Mouse (Mus musculus): Measurements from ENCODE around the gene Ptk7. TPM values are rescaled to one million over a fixed set of nuclear protein-coding genes. Genes with fewer than 3 reads are reported as not detected.

The Ptk7 gene
- polyA plus RNA-seq, 1 experiment from 2014 or later: 7.9 TPM

- no peak overlapping the region for H3K9ac ChIP-seq (replicated peaks; ENCODE audit: low read depth, low read length)
- no peak overlapping the region for H3K27ac ChIP-seq (ENCODE audit: low read depth, low read length)
- 64% methylated on average over 10 of the region's 10 CpGs for WGBS
- H3K9me3 ChIP-seq (ENCODE audit: control insufficient read depth, low read length): no peaks in the 10 kb centered on the region
- H3K4me1 ChIP-seq (ENCODE audit: control insufficient read depth, insufficient read depth, low read length): no peaks in the 10 kb centered on the region
- peaks cover 14% of the 10 kb centered on the region for H3K36me3 ChIP-seq (ENCODE audit: control insufficient read depth, insufficient read depth, low read length)
- no peaks in the 10 kb centered on the region for H3K27me3 ChIP-seq (ENCODE audit: control insufficient read depth, insufficient read depth, low read length)
- no peak overlapping the region for H3K4me3 ChIP-seq (ENCODE audit: low read depth, low read length)
- no peak overlapping the region for H3K4me2 ChIP-seq (ENCODE audit: low read depth, low read length)
- ATAC-seq (ENCODE audit: low read depth): no peak
These were observed 109.3 kb downstream of the Ptk7 start for GRCm38 (mm10) chr17:46519971-46520370.

Small RNA genes within 50 kb of the gene (microRNA-seq; reads per million reads assigned to microRNA genes)
- 0.85 reads per million for gene Mir6976

Other genes with a start within 250 kb of the Ptk7 start
- 30.0 and 32.5 TPM in 2 replicates for gene Zfp318, start 245.8 kb downstream of the Ptk7 start, polyA plus RNA-seq (2014; fragmentation: Nextera tagmentation; extraction: Ambion mirVana)
- gene Crip3, start 200.6 kb downstream of the Ptk7 start, polyA plus RNA-seq (2014; fragmentation: Nextera tagmentation; extraction: Ambion mirVana): 2.2 and 2.4 TPM in 2 replicates
- not detected in 2 replicates for gene Slc22a7, start 191.0 kb downstream of the Ptk7 start, polyA plus RNA-seq (2014; fragmentation: Nextera tagmentation; extraction: Ambion mirVana)
- 6.3 and 7.0 TPM in 2 replicates for gene Ttbk1, start 141.8 kb downstream of the Ptk7 start, polyA plus RNA-seq (2014; fragmentation: Nextera tagmentation; extraction: Ambion mirVana)
- 11.8 and 12.5 TPM in 2 replicates for gene Dnph1, start 132.8 kb downstream of the Ptk7 start, polyA plus RNA-seq (2014; fragmentation: Nextera tagmentation; extraction: Ambion mirVana)
- gene Cul9, start 83.1 kb downstream of the Ptk7 start, polyA plus RNA-seq (2014; fragmentation: Nextera tagmentation; extraction: Ambion mirVana): 15.7 and 18.5 TPM in 2 replicates
- 5.4 and 5.5 TPM in 2 replicates for gene Srf, start 73.3 kb downstream of the Ptk7 start, polyA plus RNA-seq (2014; fragmentation: Nextera tagmentation; extraction: Ambion mirVana)
- 27.7 and 32.1 TPM in 2 replicates for gene Klc4, start 16.5 kb upstream of the Ptk7 start, polyA plus RNA-seq (2014; fragmentation: Nextera tagmentation; extraction: Ambion mirVana)
- 59.9 and 64.4 TPM in 2 replicates for gene Mrpl2, start 16.7 kb upstream of the Ptk7 start, polyA plus RNA-seq (2014; fragmentation: Nextera tagmentation; extraction: Ambion mirVana)
- gene Cul7, start 20.8 kb upstream of the Ptk7 start, polyA plus RNA-seq (2014; fragmentation: Nextera tagmentation; extraction: Ambion mirVana): 30.1 and 33.8 TPM in 2 replicates
- 44.7 and 49.6 TPM in 2 replicates for gene Rrp36, start 44.8 kb upstream of the Ptk7 start, polyA plus RNA-seq (2014; fragmentation: Nextera tagmentation; extraction: Ambion mirVana)
- 263 and 301 TPM in 2 replicates for gene Mea1, start 49.3 kb upstream of the Ptk7 start, polyA plus RNA-seq (2014; fragmentation: Nextera tagmentation; extraction: Ambion mirVana)
- gene Klhdc3, start 51.4 kb upstream of the Ptk7 start, polyA plus RNA-seq (2014; fragmentation: Nextera tagmentation; extraction: Ambion mirVana): 151 and 161 TPM in 2 replicates
- gene Ppp2r5d, start 75.6 kb upstream of the Ptk7 start, polyA plus RNA-seq (2014; fragmentation: Nextera tagmentation; extraction: Ambion mirVana): 69.9 and 83.9 TPM in 2 replicates
- gene Pex6, start 82.0 kb upstream of the Ptk7 start, polyA plus RNA-seq (2014; fragmentation: Nextera tagmentation; extraction: Ambion mirVana): 18.2 and 22.1 TPM in 2 replicates
- 2.1 TPM in 2 replicates for gene Gnmt, start 99.7 kb upstream of the Ptk7 start, polyA plus RNA-seq (2014; fragmentation: Nextera tagmentation; extraction: Ambion mirVana)
- 62.5 and 65.8 TPM in 2 replicates for gene Cnpy3, start 122.7 kb upstream of the Ptk7 start, polyA plus RNA-seq (2014; fragmentation: Nextera tagmentation; extraction: Ambion mirVana)
- gene Ptcra, start 134.2 kb upstream of the Ptk7 start, polyA plus RNA-seq (2014; fragmentation: Nextera tagmentation; extraction: Ambion mirVana): 0.32 TPM in 1 of 2 replicates, not detected in the other
- 58.3 and 60.4 TPM in 2 replicates for gene 2310039H08Rik, start 143.1 kb upstream of the Ptk7 start, polyA plus RNA-seq (2014; fragmentation: Nextera tagmentation; extraction: Ambion mirVana)
- 69.9 and 82.1 TPM in 2 replicates for gene Rpl7l1, start 153.2 kb upstream of the Ptk7 start, polyA plus RNA-seq (2014; fragmentation: Nextera tagmentation; extraction: Ambion mirVana)
- 10.8 and 11.5 TPM in 2 replicates for gene Bicral, start 229.0 kb upstream of the Ptk7 start, polyA plus RNA-seq (2014; fragmentation: Nextera tagmentation; extraction: Ambion mirVana)

All from neural tube, embryonic 14.5 days (tissue).